Mouse (Mus musculus): ENCODE data around the gene Zfp963. TPM values are rescaled to one million over a fixed set of nuclear protein-coding genes. Genes with fewer than 3 reads are reported as not detected.

Gene Zfp963
- polyA plus RNA-seq, 1 experiment: 1.1 TPM

GRCm38 (mm10) chr8:69793666-69794065 lies 43.9 kb upstream of the Zfp963 start:
- no peak overlapping the region for H3K27ac ChIP-seq (ENCODE audit: insufficient read depth, low read length)
- no peak for DNase-seq (ENCODE audit: low read depth in 1 of 2, low spot score in 2 of 2)
- peaks cover 6% of the 10 kb centered on the region for H3K4me1 ChIP-seq (ENCODE audit: control insufficient read depth, insufficient read depth, insufficient read length)
- H3K36me3 ChIP-seq (ENCODE audit: control insufficient read depth, insufficient read depth, low read length): peaks cover 34% of the 10 kb centered on the region
- WGBS: 96% methylated on average over 4 of the region's 4 CpGs
- no peak overlapping the region for H3K4me3 ChIP-seq (ENCODE audit: extremely low read depth, insufficient read depth, insufficient read length)
- TF ChIP-seq POLR2A (IDR thresholded peaks at IDR 0.05; ENCODE audit: low read depth, low read length) (no peak), CTCF (IDR thresholded peaks at IDR 0.05; ENCODE audit: extremely low read depth, insufficient read depth, insufficient read length, insufficient replicate concordance) (no peak)
- no peaks in the 10 kb centered on the region for H3K27me3 ChIP-seq (ENCODE audit: control insufficient read depth, insufficient read depth, low read length)

GRCm38 (mm10) chr8:69791415-69792068 lies 41.8 kb upstream of the Zfp963 start:
- Histone ChIP-seq H3K36me3 (ENCODE audit: control insufficient read depth, insufficient read depth, low read length) (peaks cover 13% of the 10 kb centered on the region), H3K4me1 (ENCODE audit: control insufficient read depth, insufficient read depth, insufficient read length) (peaks cover 6% of the 10 kb centered on the region), H3K4me3 (ENCODE audit: extremely low read depth, insufficient read depth, insufficient read length) (peak overlapping the region; percentile 91), H3K27ac (ENCODE audit: insufficient read depth, low read length) (peak overlapping the region; percentile 58), H3K27me3 (ENCODE audit: control insufficient read depth, insufficient read depth, low read length) (no peaks in the 10 kb centered on the region)
- DNase-seq (ENCODE audit: low read depth in 1 of 2, low spot score in 2 of 2): peak in 1 of 2 experiments; percentile 27
- WGBS: under 1% methylated on average over 43 of the region's 48 CpGs
- TF ChIP-seq CTCF (IDR thresholded peaks at IDR 0.05; ENCODE audit: extremely low read depth, insufficient read depth, insufficient read length, insufficient replicate concordance) (no peak), POLR2A (IDR thresholded peaks at IDR 0.05; ENCODE audit: low read depth, low read length) (no peak)

- Histone ChIP-seq H3K36me3 (ENCODE audit: control insufficient read depth, insufficient read depth, low read length) (peaks cover 9% of the 10 kb centered on the region; the same call in 1 of the 2 replicates), H3K27me3 (ENCODE audit: control insufficient read depth, insufficient read depth, low read length) (no peaks in the 10 kb centered on the region), H3K27ac (ENCODE audit: insufficient read depth, low read length) (peak within 1 kb of the TSS; percentile 95), H3K4me3 (ENCODE audit: extremely low read depth, insufficient read depth, insufficient read length) (peak within 1 kb of the TSS; percentile 91), H3K4me1 (ENCODE audit: control insufficient read depth, insufficient read depth, insufficient read length) (peaks cover 6% of the 10 kb centered on the region)
- WGBS: under 1% methylated on average over 38 of the region's 38 CpGs
- no peak for TF ChIP-seq CTCF (IDR thresholded peaks at IDR 0.05; ENCODE audit: extremely low read depth, insufficient read depth, insufficient read length, insufficient replicate concordance)
- peak; percentile 92 for TF ChIP-seq POLR2A (IDR thresholded peaks at IDR 0.05; ENCODE audit: low read depth, low read length)
- peak; percentile 82 to 88 for DNase-seq (ENCODE audit: low read depth in 1 of 2, low spot score in 2 of 2)
Observed at GRCm38 (mm10) chr8:69790773-69791367, 41.1 kb upstream of the Zfp963 start, which contains the start of the genes Atp13a1 and Zfp866. Gene Atp13a1, plus strand, starts transcription at chr8:69791163. Gene Zfp866, minus strand, starts transcription at chr8:69791178.

- Histone ChIP-seq H3K27ac (ENCODE audit: insufficient read depth, low read length) (peak overlapping the region; percentile 95), H3K4me1 (ENCODE audit: control insufficient read depth, insufficient read depth, insufficient read length) (peaks cover 6% of the 10 kb centered on the region), H3K4me3 (ENCODE audit: extremely low read depth, insufficient read depth, insufficient read length) (peak overlapping the region; percentile 91), H3K27me3 (ENCODE audit: control insufficient read depth, insufficient read depth, low read length) (no peaks in the 10 kb centered on the region), H3K36me3 (ENCODE audit: control insufficient read depth, insufficient read depth, low read length) (peaks cover 9% of the 10 kb centered on the region; the same call in 1 of the 2 replicates)
- 26% methylated on average over 11 of the region's 11 CpGs for WGBS
- no peak for DNase-seq (ENCODE audit: low read depth in 1 of 2, low spot score in 2 of 2)
- TF ChIP-seq POLR2A (IDR thresholded peaks at IDR 0.05; ENCODE audit: low read depth, low read length) (no peak), CTCF (IDR thresholded peaks at IDR 0.05; ENCODE audit: extremely low read depth, insufficient read depth, insufficient read length, insufficient replicate concordance) (no peak)
Observed at GRCm38 (mm10) chr8:69790364-69790763, 40.6 kb upstream of the Zfp963 start.

- TF ChIP-seq CTCF (IDR thresholded peaks at IDR 0.05; ENCODE audit: extremely low read depth, insufficient read depth, insufficient read length, insufficient replicate concordance): no peak
- no peak for TF ChIP-seq POLR2A (IDR thresholded peaks at IDR 0.05; ENCODE audit: low read depth, low read length)
- Histone ChIP-seq H3K4me3 (ENCODE audit: extremely low read depth, insufficient read depth, insufficient read length) (no peak overlapping the region), H3K36me3 (ENCODE audit: control insufficient read depth, insufficient read depth, low read length) (peaks cover 5% of the 10 kb centered on the region; the same call in 1 of the 2 replicates), H3K27ac (ENCODE audit: insufficient read depth, low read length) (no peak overlapping the region), H3K4me1 (ENCODE audit: control insufficient read depth, insufficient read depth, insufficient read length) (peaks cover 6% of the 10 kb centered on the region), H3K27me3 (ENCODE audit: control insufficient read depth, insufficient read depth, low read length) (no peaks in the 10 kb centered on the region)
- no peak for DNase-seq (ENCODE audit: low read depth in 1 of 2, low spot score in 2 of 2)
- 64% methylated on average over 5 of the region's 5 CpGs for WGBS
Observed at GRCm38 (mm10) chr8:69789731-69790130, 40.0 kb upstream of the Zfp963 start.

GRCm38 (mm10) chr8:69789105-69789504 lies 39.3 kb upstream of the Zfp963 start:
- WGBS: 70% methylated on average over 5 of the region's 5 CpGs
- no peak for DNase-seq (ENCODE audit: low read depth in 1 of 2, low spot score in 2 of 2)
- Histone ChIP-seq H3K4me3 (ENCODE audit: extremely low read depth, insufficient read depth, insufficient read length) (no peak overlapping the region), H3K4me1 (ENCODE audit: control insufficient read depth, insufficient read depth, insufficient read length) (peaks cover 6% of the 10 kb centered on the region), H3K27ac (ENCODE audit: insufficient read depth, low read length) (no peak overlapping the region), H3K36me3 (ENCODE audit: control insufficient read depth, insufficient read depth, low read length) (0 out of 2 replicates have a peak, but pooled peaks cover 2% of the 10 kb centered on the region), H3K27me3 (ENCODE audit: control insufficient read depth, insufficient read depth, low read length) (no peaks in the 10 kb centered on the region)
- no peak for TF ChIP-seq CTCF (IDR thresholded peaks at IDR 0.05; ENCODE audit: extremely low read depth, insufficient read depth, insufficient read length, insufficient replicate concordance)
- no peak for TF ChIP-seq POLR2A (IDR thresholded peaks at IDR 0.05; ENCODE audit: low read depth, low read length)

All from spleen, adult 2 months (tissue).